Mouse (Mus musculus): ENCODE results near the gene Camkv. TPM values are rescaled to one million over a fixed set of nuclear protein-coding genes. Genes with fewer than 3 reads are reported as not detected.

The Camkv gene
- polyA plus RNA-seq, 1 experiment from 2014 or later, result 2.3 TPM

GRCm38 (mm10) chr9:107907801-107908120, 27.7 kb upstream of the Camkv start:
- Histone ChIP-seq H3K27ac (peak overlapping the region; percentile 83), H3K36me3 (no peaks in the 10 kb centered on the region), H3K9me3 (no peaks in the 10 kb centered on the region), H3K4me1 (peaks cover 35% of the 10 kb centered on the region), H3K27me3 (ENCODE audit: insufficient read depth, poor library complexity, severe bottlenecking) (peaks cover 21% of the 10 kb centered on the region), H3K4me3 (peak overlapping the region; percentile 58)
- DNase-seq (ENCODE audit: low spot score), result no peak
- WGBS, result 82% methylated on average over 14 of the region's 14 CpGs

DNA sequence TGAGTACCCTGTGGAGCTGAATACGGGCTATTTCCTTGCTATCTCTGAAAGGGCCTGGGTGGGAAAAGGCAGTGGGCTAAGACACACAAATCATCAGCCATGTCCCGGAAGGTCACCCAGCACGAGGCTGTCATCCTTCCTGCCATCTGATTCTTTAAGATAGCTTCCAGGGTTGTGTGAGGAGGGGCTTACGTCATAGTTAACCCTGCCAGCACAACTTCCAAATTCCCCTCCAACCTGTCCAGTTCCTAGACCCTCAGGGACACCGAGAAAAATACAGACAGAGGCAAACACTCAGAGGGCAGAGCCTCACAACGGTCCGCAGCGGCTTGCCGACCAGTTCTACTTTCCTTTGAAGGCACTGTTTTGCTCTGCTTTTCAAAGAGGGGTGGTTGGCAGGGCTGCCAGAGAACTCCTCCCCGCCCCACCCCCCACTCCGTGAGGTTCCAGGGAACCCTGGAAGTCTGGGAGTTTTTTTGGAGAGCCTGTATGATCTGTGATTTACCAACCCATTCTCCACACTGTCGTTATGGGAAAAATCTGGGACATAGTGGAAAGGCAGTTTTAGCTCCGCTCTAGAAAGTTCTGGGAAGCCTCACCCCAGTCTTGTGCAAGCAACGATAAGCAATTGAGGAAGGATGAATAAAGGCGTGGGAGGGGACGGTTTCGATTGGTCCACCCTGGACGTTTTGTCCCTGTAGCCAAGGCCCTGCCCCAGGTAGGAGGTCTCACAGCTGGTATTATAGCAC, 26.9 kb upstream of the Camkv start:
- peak overlapping the region; percentile 58 for H3K4me3 ChIP-seq
- DNase-seq (ENCODE audit: low spot score), result no peak
- H3K9me3 ChIP-seq, result no peaks in the 10 kb centered on the region
- peaks cover 16% of the 10 kb centered on the region for H3K27me3 ChIP-seq (ENCODE audit: insufficient read depth, poor library complexity, severe bottlenecking)
- 32% methylated on average over 18 of the region's 18 CpGs for WGBS
- H3K36me3 ChIP-seq, result no peaks in the 10 kb centered on the region
- peaks cover 42% of the 10 kb centered on the region for H3K4me1 ChIP-seq
- H3K27ac ChIP-seq, result peak overlapping the region; percentile 83

- 76% methylated on average over 15 of the region's 15 CpGs for WGBS
- Histone ChIP-seq H3K4me3 (no peak overlapping the region), H3K36me3 (0 out of 2 replicates have a peak, but pooled peaks cover under 1% of the 10 kb centered on the region), H3K27ac (peak overlapping the region; percentile 36; the same call in 1 of the 2 replicates), H3K4me1 (peaks cover 42% of the 10 kb centered on the region), H3K27me3 (ENCODE audit: insufficient read depth, poor library complexity, severe bottlenecking) (peaks cover 21% of the 10 kb centered on the region; the same call in 1 of the 2 replicates), H3K9me3 (no peaks in the 10 kb centered on the region)
- DNase-seq (ENCODE audit: low spot score), result no peak
Observed at GRCm38 (mm10) chr9:107910025-107910769, 25.3 kb upstream of the Camkv start.

GRCm38 (mm10) chr9:107914764-107915420, 20.6 kb upstream of the Camkv start:
- no peak for DNase-seq (ENCODE audit: low spot score)
- 66% methylated on average over 16 of the region's 16 CpGs for WGBS
- peaks cover 28% of the 10 kb centered on the region for H3K4me1 ChIP-seq

DNA sequence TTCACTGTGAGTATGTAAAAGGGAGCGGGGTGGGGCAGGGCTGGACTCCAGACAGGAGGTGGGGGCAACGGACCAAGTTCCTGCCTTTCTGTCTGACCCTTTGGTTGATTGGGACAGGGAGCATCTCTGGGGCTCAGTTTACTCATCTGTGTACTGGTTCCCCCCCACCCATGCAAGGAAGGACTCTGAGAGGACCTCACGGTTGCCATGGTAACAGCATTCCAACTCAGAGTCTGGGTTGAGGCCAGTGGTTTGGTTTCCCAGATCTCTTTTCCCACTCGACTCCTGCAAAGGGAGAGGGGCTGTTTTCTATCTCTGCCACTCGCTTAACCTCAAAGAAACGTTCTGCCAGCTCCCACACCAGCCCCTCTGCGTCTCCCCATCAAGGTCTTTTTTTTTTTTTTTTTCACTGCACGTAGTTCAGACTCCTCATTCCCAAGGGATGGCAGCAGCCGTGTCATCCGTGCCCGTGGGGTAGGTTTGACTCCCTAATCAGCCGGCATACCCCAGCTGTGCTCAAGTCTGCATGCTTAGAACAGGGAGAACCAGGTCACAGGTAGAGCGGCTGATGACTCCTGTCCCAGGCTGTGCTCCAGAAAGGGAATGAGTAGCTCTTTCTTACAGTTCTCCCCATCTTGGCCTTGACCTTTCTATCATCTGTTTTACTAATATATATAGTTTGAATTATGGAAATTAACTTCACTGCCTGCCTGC, 17.4 kb upstream of the Camkv start:
- Histone ChIP-seq H3K9me3 (no peaks in the 10 kb centered on the region), H3K27ac (no peak overlapping the region), H3K4me1 (peaks cover 32% of the 10 kb centered on the region), H3K4me3 (no peak overlapping the region), H3K27me3 (ENCODE audit: insufficient read depth, poor library complexity, severe bottlenecking) (peaks cover 35% of the 10 kb centered on the region; the same call in 1 of the 2 replicates), H3K36me3 (0 out of 2 replicates have a peak, but pooled peaks cover 4% of the 10 kb centered on the region)
- WGBS, result 30% methylated on average over 13 of the region's 13 CpGs
- DNase-seq (ENCODE audit: low spot score), result no peak

More at GRCm38 (mm10) chr9:107914764-107915420, 20.6 kb upstream of the Camkv start:
- no peak overlapping the region for H3K4me3 ChIP-seq
- 0 out of 2 replicates have a peak, but pooled peaks cover 4% of the 10 kb centered on the region for H3K36me3 ChIP-seq
- peaks cover 35% of the 10 kb centered on the region; the same call in 1 of the 2 replicates for H3K27me3 ChIP-seq (ENCODE audit: insufficient read depth, poor library complexity, severe bottlenecking)
- no peak overlapping the region for H3K27ac ChIP-seq
- no peaks in the 10 kb centered on the region for H3K9me3 ChIP-seq

GRCm38 (mm10) chr9:107918884-107919283, 16.6 kb upstream of the Camkv start:
- WGBS, result 76% methylated on average over 6 of the region's 6 CpGs
- no peak overlapping the region for H3K4me3 ChIP-seq
- H3K27me3 ChIP-seq (ENCODE audit: insufficient read depth, poor library complexity, severe bottlenecking), result peaks cover 35% of the 10 kb centered on the region; the same call in 1 of the 2 replicates

DNA sequence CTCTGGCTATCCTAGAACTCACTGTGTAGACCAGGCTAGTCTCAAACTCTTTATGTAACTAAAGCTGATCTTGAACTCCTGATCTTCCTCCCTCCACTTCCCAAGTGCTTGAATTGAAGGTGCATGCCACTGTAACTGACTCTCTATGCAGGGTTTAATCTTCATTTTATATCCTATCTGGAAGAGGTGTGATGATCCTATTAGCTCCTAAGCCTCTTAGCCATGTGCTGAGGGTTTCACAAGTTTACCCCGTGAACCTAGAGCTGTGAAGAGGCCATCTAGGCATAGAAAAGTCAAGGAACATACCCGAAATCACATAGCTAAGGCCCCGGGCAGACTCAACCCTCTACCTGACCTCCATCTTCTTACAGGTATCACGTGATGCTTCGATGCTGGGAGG, 16.0 kb upstream of the Camkv start:
- Histone ChIP-seq H3K27ac (no peak overlapping the region), H3K36me3 (0 out of 2 replicates have a peak, but pooled peaks cover 4% of the 10 kb centered on the region), H3K9me3 (no peaks in the 10 kb centered on the region), H3K27me3 (ENCODE audit: insufficient read depth, poor library complexity, severe bottlenecking) (peaks cover 38% of the 10 kb centered on the region; the same call in 1 of the 2 replicates), H3K4me1 (peaks cover 41% of the 10 kb centered on the region), H3K4me3 (no peak overlapping the region)
- no peak for DNase-seq (ENCODE audit: low spot score)
- WGBS, result 73% methylated on average over 5 of the region's 5 CpGs

More at GRCm38 (mm10) chr9:107918884-107919283, 16.6 kb upstream of the Camkv start:
- H3K4me1 ChIP-seq, result peaks cover 35% of the 10 kb centered on the region
- H3K27ac ChIP-seq, result no peak overlapping the region
- H3K9me3 ChIP-seq, result no peaks in the 10 kb centered on the region
- no peak for DNase-seq (ENCODE audit: low spot score)
- 0 out of 2 replicates have a peak, but pooled peaks cover 4% of the 10 kb centered on the region for H3K36me3 ChIP-seq

GRCm38 (mm10) chr9:107923021-107923420, 12.5 kb upstream of the Camkv start:
- H3K27me3 ChIP-seq (ENCODE audit: insufficient read depth, poor library complexity, severe bottlenecking), result peaks cover 17% of the 10 kb centered on the region; the same call in 1 of the 2 replicates
- DNase-seq (ENCODE audit: low spot score), result no peak
- 29% methylated on average over 7 of the region's 7 CpGs for whole genome bisulfite sequencing
- no peak overlapping the region for H3K4me3 ChIP-seq
- peaks cover 55% of the 10 kb centered on the region for H3K4me1 ChIP-seq
- no peak overlapping the region for H3K27ac ChIP-seq
- no peaks in the 10 kb centered on the region for H3K36me3 ChIP-seq
- no peaks in the 10 kb centered on the region for H3K9me3 ChIP-seq

DNA sequence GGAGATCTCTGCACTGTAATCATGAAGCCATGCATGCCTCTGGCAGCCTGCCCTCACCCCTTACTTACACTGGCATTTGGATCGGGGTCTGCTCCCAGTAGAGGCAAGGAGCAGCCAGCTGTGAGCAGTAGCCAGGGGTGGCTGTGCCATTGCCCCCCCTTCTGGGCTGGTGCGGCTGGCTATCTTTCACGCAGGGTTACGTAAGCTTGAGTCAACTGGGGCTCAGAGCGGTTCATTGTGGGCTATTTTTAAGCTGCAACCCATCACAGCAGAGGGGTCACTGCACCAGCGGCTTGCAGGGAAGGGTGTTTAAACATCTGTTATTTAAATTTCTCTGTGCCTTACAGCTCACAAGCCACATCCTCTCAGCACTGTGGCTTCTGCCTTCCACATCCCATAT, 11.5 kb upstream of the Camkv start:
- Histone ChIP-seq H3K27me3 (ENCODE audit: insufficient read depth, poor library complexity, severe bottlenecking) (peaks cover 17% of the 10 kb centered on the region; the same call in 1 of the 2 replicates), H3K4me1 (peaks cover 55% of the 10 kb centered on the region), H3K4me3 (no peak overlapping the region), H3K9me3 (no peaks in the 10 kb centered on the region), H3K27ac (no peak overlapping the region), H3K36me3 (no peaks in the 10 kb centered on the region)
- DNase-seq (ENCODE audit: low spot score), result no peak
- 43% methylated on average over 6 of the region's 6 CpGs for WGBS

DNA sequence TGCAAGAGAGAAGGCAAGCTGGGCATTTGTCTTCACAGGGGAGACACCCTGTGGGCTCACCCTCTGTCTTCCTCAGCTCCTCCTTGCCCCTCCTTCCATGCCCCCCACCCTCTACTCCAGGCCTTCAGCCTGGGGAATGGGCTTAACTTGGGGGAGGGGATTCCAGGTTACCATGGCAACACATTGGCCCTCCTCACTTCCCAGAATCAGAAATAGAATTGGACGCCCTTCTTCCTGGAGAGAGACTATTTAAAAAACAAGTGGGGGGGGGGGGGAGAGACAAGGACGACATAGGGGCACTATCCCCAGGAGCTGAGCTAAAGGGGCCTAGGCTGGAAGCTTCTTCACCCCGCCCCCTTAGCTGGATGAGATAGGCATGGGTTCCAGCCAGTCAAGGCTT, 10.2 kb upstream of the Camkv start:
- Histone ChIP-seq H3K27ac (peak overlapping the region; percentile 50), H3K4me3 (no peak overlapping the region), H3K4me1 (peaks cover 55% of the 10 kb centered on the region), H3K9me3 (no peaks in the 10 kb centered on the region), H3K27me3 (ENCODE audit: insufficient read depth, poor library complexity, severe bottlenecking) (peaks cover 17% of the 10 kb centered on the region; the same call in 1 of the 2 replicates), H3K36me3 (no peaks in the 10 kb centered on the region)
- DNase-seq (ENCODE audit: low spot score), result no peak
- WGBS, result 28% methylated on average over 3 of the region's 3 CpGs

- H3K36me3 ChIP-seq, result no peaks in the 10 kb centered on the region
- WGBS, result 25% methylated on average over 9 of the region's 9 CpGs
- peaks cover 6% of the 10 kb centered on the region; the same call in 1 of the 2 replicates for H3K27me3 ChIP-seq (ENCODE audit: insufficient read depth, poor library complexity, severe bottlenecking)
- no peak overlapping the region for H3K4me3 ChIP-seq
- H3K9me3 ChIP-seq, result no peaks in the 10 kb centered on the region
- DNase-seq (ENCODE audit: low spot score), result no peak
- no peak overlapping the region for H3K27ac ChIP-seq
- peaks cover 47% of the 10 kb centered on the region for H3K4me1 ChIP-seq
Observed at GRCm38 (mm10) chr9:107926920-107927420, 8.5 kb upstream of the Camkv start.

DNA sequence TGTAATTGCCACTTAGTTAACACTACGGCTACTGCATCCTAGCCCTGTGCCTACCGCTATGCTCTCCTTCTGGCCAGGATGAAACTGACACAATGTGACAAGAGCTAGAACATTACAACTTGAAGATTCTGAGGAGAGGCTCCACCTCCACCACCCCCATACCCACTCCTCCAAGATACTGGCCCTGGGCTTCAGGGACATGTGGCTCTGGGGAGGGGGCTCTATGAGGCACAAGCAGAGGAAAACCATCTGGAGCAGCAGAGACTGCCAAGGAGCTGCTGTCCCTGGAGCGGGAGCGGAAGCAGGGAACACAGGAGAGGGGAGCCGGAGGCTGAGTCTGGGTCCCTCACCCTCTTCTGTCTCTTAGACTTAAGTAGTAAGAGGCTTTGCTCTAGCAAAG, 7.7 kb upstream of the Camkv start:
- Histone ChIP-seq H3K4me1 (peaks cover 47% of the 10 kb centered on the region), H3K27ac (peak overlapping the region; percentile 12; the same call in 1 of the 2 replicates), H3K27me3 (ENCODE audit: insufficient read depth, poor library complexity, severe bottlenecking) (peaks cover 6% of the 10 kb centered on the region; the same call in 1 of the 2 replicates), H3K36me3 (no peaks in the 10 kb centered on the region), H3K4me3 (no peak overlapping the region), H3K9me3 (no peaks in the 10 kb centered on the region)
- no peak for DNase-seq (ENCODE audit: low spot score)
- WGBS, result 65% methylated on average over 5 of the region's 5 CpGs

Data from heart, embryonic 10.5 days (tissue).